Mouse (Mus musculus): ENCODE results near the gene Ifna16. TPM values are rescaled to one million over a fixed set of nuclear protein-coding genes. Genes with fewer than 3 reads are reported as not detected.

The Ifna16 gene
- polyA plus RNA-seq (2017; shearing (Covaris generic)) = not detected

GRCm38 (mm10) chr4:88676824-88677223 lies at the start of gene Ifna16:
Gene Ifna16 (minus strand): TSS chr4:88676924.

GRCm38 (mm10) chr4:88721791-88722721 lies 45.3 kb upstream of the Ifna16 start, which contains the start of the genes Gm26566 and Klhl9:
Gene Gm26566 (plus strand): TSS chr4:88721805.
Gene Klhl9 (minus strand): TSS chr4:88722465.

GRCm38 (mm10) chr4:88691259-88691658 lies 14.5 kb upstream of the Ifna16 start, which contains the start of gene Ifnab:
Gene Ifnab (minus strand): TSS chr4:88691359.

GRCm38 (mm10) chr4:88683812-88684211 lies 7.1 kb upstream of the Ifna16 start, which contains the start of gene Ifna2:
Gene Ifna2 (minus strand): TSS chr4:88683912.

GRCm38 (mm10) chr4:88644359-88644758 lies 32.4 kb downstream of the Ifna16 start, which contains the start of gene Ifna13:
Gene Ifna13 (minus strand): TSS chr4:88644459.

GRCm38 (mm10) chr4:88634311-88634710 lies 42.4 kb downstream of the Ifna16 start, which contains the start of gene C87499:
Gene C87499 (minus strand): TSS chr4:88634411.

Other genes with a start within 250 kb of the Ifna16 start
- 0.73 TPM for gene Hacd4, start 238.0 kb downstream of the Ifna16 start, polyA plus RNA-seq (2017; shearing (Covaris generic))
- gene Ifnb1, start 154.2 kb downstream of the Ifna16 start, polyA plus RNA-seq (2017; shearing (Covaris generic)) = 0.69 TPM
- gene Ifna15, start 118.7 kb downstream of the Ifna16 start, polyA plus RNA-seq (2017; shearing (Covaris generic)) = not detected
- not detected for gene Ifna14, start 105.1 kb downstream of the Ifna16 start, polyA plus RNA-seq (2017; shearing (Covaris generic))
- not detected for gene Ifna9, start 84.5 kb downstream of the Ifna16 start, polyA plus RNA-seq (2017; shearing (Covaris generic))
- gene Ifna12, start 73.5 kb downstream of the Ifna16 start, polyA plus RNA-seq (2017; shearing (Covaris generic)) = not detected
- gene C87499, start 42.5 kb downstream of the Ifna16 start, polyA plus RNA-seq (2017; shearing (Covaris generic)) = not detected
- gene Ifna13, start 32.5 kb downstream of the Ifna16 start, polyA plus RNA-seq (2017; shearing (Covaris generic)) = not detected
- not detected for gene Ifna2, start 7.0 kb upstream of the Ifna16 start, polyA plus RNA-seq (2017; shearing (Covaris generic))
- not detected for gene Ifnab, start 14.4 kb upstream of the Ifna16 start, polyA plus RNA-seq (2017; shearing (Covaris generic))
- 0.74 TPM for gene Gm26566, start 44.9 kb upstream of the Ifna16 start, polyA plus RNA-seq (2017; shearing (Covaris generic))
- gene Klhl9, start 45.5 kb upstream of the Ifna16 start, polyA plus RNA-seq (2017; shearing (Covaris generic)) = 15.4 TPM
- gene Gm13271, start 77.9 kb upstream of the Ifna16 start, polyA plus RNA-seq (2017; shearing (Covaris generic)) = not detected
- not detected for gene Gm13283, start 83.2 kb upstream of the Ifna16 start, polyA plus RNA-seq (2017; shearing (Covaris generic))
- gene Gm13290, start 96.9 kb upstream of the Ifna16 start, polyA plus RNA-seq (2017; shearing (Covaris generic)) = not detected
- not detected for gene Gm13289, start 100.0 kb upstream of the Ifna16 start, polyA plus RNA-seq (2017; shearing (Covaris generic))
- gene Gm13272, start 102.9 kb upstream of the Ifna16 start, polyA plus RNA-seq (2017; shearing (Covaris generic)) = not detected
- 0.28 TPM for gene Ifnz, start 105.2 kb upstream of the Ifna16 start, polyA plus RNA-seq (2017; shearing (Covaris generic))
- not detected for gene Gm13276, start 108.8 kb upstream of the Ifna16 start, polyA plus RNA-seq (2017; shearing (Covaris generic))
- gene Gm13277, start 111.7 kb upstream of the Ifna16 start, polyA plus RNA-seq (2017; shearing (Covaris generic)) = not detected
- gene Gm13278, start 114.6 kb upstream of the Ifna16 start, polyA plus RNA-seq (2017; shearing (Covaris generic)) = not detected
- not detected for gene Gm13275, start 117.6 kb upstream of the Ifna16 start, polyA plus RNA-seq (2017; shearing (Covaris generic))
- gene Gm13279, start 120.5 kb upstream of the Ifna16 start, polyA plus RNA-seq (2017; shearing (Covaris generic)) = not detected
- 1.1 TPM for gene Gm13285, start 122.7 kb upstream of the Ifna16 start, polyA plus RNA-seq (2017; shearing (Covaris generic))
- not detected for gene Gm13287, start 126.3 kb upstream of the Ifna16 start, polyA plus RNA-seq (2017; shearing (Covaris generic))
- gene Gm13288, start 128.6 kb upstream of the Ifna16 start, polyA plus RNA-seq (2017; shearing (Covaris generic)) = not detected
- gene Ifna7, start 139.3 kb upstream of the Ifna16 start, polyA plus RNA-seq (2017; shearing (Covaris generic)) = not detected
- not detected for gene Ifna11, start 143.0 kb upstream of the Ifna16 start, polyA plus RNA-seq (2017; shearing (Covaris generic))
- gene Ifna6, start 150.5 kb upstream of the Ifna16 start, polyA plus RNA-seq (2017; shearing (Covaris generic)) = not detected
- gene Ifna5, start 158.6 kb upstream of the Ifna16 start, polyA plus RNA-seq (2017; shearing (Covaris generic)) = not detected
- not detected for gene Ifna4, start 164.9 kb upstream of the Ifna16 start, polyA plus RNA-seq (2017; shearing (Covaris generic))
- gene Ifna1, start 173.2 kb upstream of the Ifna16 start, polyA plus RNA-seq (2017; shearing (Covaris generic)) = not detected
- not detected for gene Ifne, start 203.3 kb upstream of the Ifna16 start, polyA plus RNA-seq (2017; shearing (Covaris generic))

Measured in effector memory CD4-positive, alpha-beta T cell, adult 7 months (primary cell).